8 mouse cellular contexts compared by ENCODE assay signal in genomic region chr10:81168087-81168431, GRCm38 (mm10). TPM values are rescaled to one million over a fixed set of nuclear protein-coding genes. Genes with fewer than 3 reads are reported as not detected.
DNase-seq lines count a peak whose midpoint lies in the region; ATAC-seq and TF ChIP-seq lines count a peak whose summit lies in the region.

No protein-coding gene starts in this region.

- peaks cover 5% of the 10 kb centered on the region for H3K36me3 ChIP-seq in spleen, adult 2 months (ENCODE audit: control insufficient read depth, insufficient read depth, low read length)
- peaks cover 25% of the 10 kb centered on the region for H3K36me3 ChIP-seq in limb, embryonic 10.5 days
- peaks cover 4% of the 10 kb centered on the region; the same call in 1 of the 2 replicates for H3K36me3 ChIP-seq in neural tube, embryonic 11.5 days (ENCODE audit: control insufficient read depth, insufficient read depth, low read length)

- intact Hi-C loops in left cerebral cortex, postnatal 36 days (cut with DNase I) = no loop called here

- ATAC-seq in erythroblast, adult 5-6 weeks (replicated peaks; ENCODE audit: low FRiP score, poor library complexity, severe bottlenecking) = peak; percentile 45
- peak; percentile 74 for ATAC-seq in neural tube, embryonic 11.5 days (ENCODE audit: insufficient read depth, low FRiP score, low TSS enrichment)

- DNase-seq in spleen, adult 2 months (ENCODE audit: low read depth in 1 of 2, low spot score in 2 of 2) = no peak
- no peak for DNase-seq in spleen, postnatal 10 days (ENCODE audit: low spot score in 2 of 2)
- DNase-seq in limb, embryonic 10.5 days (ENCODE audit: low spot score) = no peak
- DNase-seq in neural tube, embryonic 11.5 days (ENCODE audit: low spot score) = no peak
- DNase-seq in left cerebral cortex, postnatal 36 days (ENCODE audit: low spot score in 2 of 2) = no peak
- DNase-seq in urinary bladder, adult 2 months (ENCODE audit: low spot score) = no peak
- no peak for DNase-seq in cerebellum, adult 9-10 months

- WGBS in spleen, adult 2 months = 1% methylated on average over 5 of the region's 5 CpGs
- WGBS in limb, embryonic 10.5 days = 10% methylated on average over 5 of the region's 5 CpGs
- WGBS in neural tube, embryonic 11.5 days = 14% methylated on average over 5 of the region's 5 CpGs

- peak overlapping the region; percentile 41; the same call in 1 of the 2 replicates for H3K9ac ChIP-seq in neural tube, embryonic 11.5 days (ENCODE audit: low read length)

- H3K9me3 ChIP-seq in limb, embryonic 10.5 days (replicated peaks) = no peaks in the 10 kb centered on the region
- H3K9me3 ChIP-seq in neural tube, embryonic 11.5 days (ENCODE audit: control insufficient read depth, low read length) = no peaks in the 10 kb centered on the region

- H3K27ac ChIP-seq in spleen, adult 2 months (ENCODE audit: insufficient read depth, low read length) = peak overlapping the region; percentile 97
- H3K27ac ChIP-seq in limb, embryonic 10.5 days = peak overlapping the region; percentile 90
- peak overlapping the region; percentile 56 for H3K27ac ChIP-seq in neural tube, embryonic 11.5 days (ENCODE audit: low read depth, low read length)

- H3K4me2 ChIP-seq in neural tube, embryonic 11.5 days (ENCODE audit: low read depth) = peak overlapping the region; percentile 53

- TF ChIP-seq CTCF in spleen, adult 2 months (IDR thresholded peaks at IDR 0.05; ENCODE audit: extremely low read depth, insufficient read depth, insufficient read length, insufficient replicate concordance) = no peak

- H3K4me1 ChIP-seq in spleen, adult 2 months (ENCODE audit: control insufficient read depth, insufficient read depth, insufficient read length) = peaks cover 7% of the 10 kb centered on the region; the same call in 1 of the 2 replicates
- H3K4me1 ChIP-seq in limb, embryonic 10.5 days = peaks cover 39% of the 10 kb centered on the region
- peaks cover 17% of the 10 kb centered on the region for H3K4me1 ChIP-seq in neural tube, embryonic 11.5 days (ENCODE audit: control insufficient read depth, insufficient read depth, low read length)

- no peak for TF ChIP-seq POLR2A in spleen, adult 2 months (IDR thresholded peaks at IDR 0.05; ENCODE audit: low read depth, low read length)

- H3K27me3 ChIP-seq in spleen, adult 2 months (ENCODE audit: control insufficient read depth, insufficient read depth, low read length) = no peaks in the 10 kb centered on the region
- no peaks in the 10 kb centered on the region for H3K27me3 ChIP-seq in limb, embryonic 10.5 days (ENCODE audit: low read depth, poor library complexity, severe bottlenecking)
- no peaks in the 10 kb centered on the region for H3K27me3 ChIP-seq in neural tube, embryonic 11.5 days (ENCODE audit: control insufficient read depth, insufficient read depth, low read length)

- peak overlapping the region; percentile 67 for H3K4me3 ChIP-seq in spleen, adult 2 months (ENCODE audit: extremely low read depth, insufficient read depth, insufficient read length)
- peak overlapping the region; percentile 93 for H3K4me3 ChIP-seq in limb, embryonic 10.5 days
- peak overlapping the region; percentile 96 for H3K4me3 ChIP-seq in neural tube, embryonic 11.5 days (ENCODE audit: low read depth, low read length)

RNA-seq across cellular contexts. Expression of gene Pias4, which starts 0.3 kb away (rescaled TPM):
- polyA plus RNA-seq in spleen, adult 2 months (2012; rRNA removed) = 36.1 and 45.8 TPM in 2 replicates
- total RNA-seq in erythroblast, adult 5-6 weeks (2015; ENCODE audit: low replicate concordance) = 4.4 and 11.3 TPM in 2 replicates
- 12.3 and 19.3 TPM in 2 replicates for total RNA-seq in erythroblast, adult 5-6 weeks (2017; ENCODE audit: low replicate concordance)
- polyA plus RNA-seq in limb, embryonic 10.5 days (2016; fragmentation: Nextera tagmentation; extraction: Ambion mirVana) = 73.6 and 73.9 TPM in 2 replicates
- polyA plus RNA-seq in neural tube, embryonic 11.5 days (2014; fragmentation: Nextera tagmentation; extraction: Ambion mirVana) = 68.3 and 68.4 TPM in 2 replicates
- 10 to 100 TPM; 26.7 to 31.8 TPM for total RNA-seq in left cerebral cortex, postnatal 36 days (2021)
- 12.5 and 17.9 TPM in 2 replicates for polyA plus RNA-seq in urinary bladder, adult 2 months (2012; rRNA removed)

RNA-seq across cellular contexts. Expression of gene Eef2, which starts 8.4 kb away (rescaled TPM):
- 1,457 and 1,736 TPM in 2 replicates for polyA plus RNA-seq in spleen, adult 2 months (2012; rRNA removed)
- total RNA-seq in erythroblast, adult 5-6 weeks (2015; ENCODE audit: low replicate concordance) = 227 and 267 TPM in 2 replicates
- 388 and 458 TPM in 2 replicates for total RNA-seq in erythroblast, adult 5-6 weeks (2017; ENCODE audit: low replicate concordance)
- 575 and 611 TPM in 2 replicates for polyA plus RNA-seq in limb, embryonic 10.5 days (2016; fragmentation: Nextera tagmentation; extraction: Ambion mirVana)
- 463 and 504 TPM in 2 replicates for polyA plus RNA-seq in neural tube, embryonic 11.5 days (2014; fragmentation: Nextera tagmentation; extraction: Ambion mirVana)
- 100 to 1,000 TPM; 857 to 954 TPM for total RNA-seq in left cerebral cortex, postnatal 36 days (2021)
- 1,109 and 1,486 TPM in 2 replicates for polyA plus RNA-seq in urinary bladder, adult 2 months (2012; rRNA removed)

RNA-seq across cellular contexts. Expression of gene Dapk3, which starts 14.7 kb away (rescaled TPM):
- polyA plus RNA-seq in spleen, adult 2 months (2012; rRNA removed) = 58.0 and 84.5 TPM in 2 replicates
- total RNA-seq in erythroblast, adult 5-6 weeks (2015; ENCODE audit: low replicate concordance) = 3.3 and 7.3 TPM in 2 replicates
- total RNA-seq in erythroblast, adult 5-6 weeks (2017; ENCODE audit: low replicate concordance) = 10.8 and 11.8 TPM in 2 replicates
- polyA plus RNA-seq in limb, embryonic 10.5 days (2016; fragmentation: Nextera tagmentation; extraction: Ambion mirVana) = 46.5 and 52.0 TPM in 2 replicates
- 56.4 and 58.6 TPM in 2 replicates for polyA plus RNA-seq in neural tube, embryonic 11.5 days (2014; fragmentation: Nextera tagmentation; extraction: Ambion mirVana)
- 10 to 100 TPM; 75.0 to 76.4 TPM for total RNA-seq in left cerebral cortex, postnatal 36 days (2021)
- 58.2 and 61.1 TPM in 2 replicates for polyA plus RNA-seq in urinary bladder, adult 2 months (2012; rRNA removed)

RNA-seq across cellular contexts. Expression of gene 4930442H23Rik, which starts 15.6 kb away (rescaled TPM):
- not detected in 2 replicates for polyA plus RNA-seq in spleen, adult 2 months (2012; rRNA removed)
- total RNA-seq in erythroblast, adult 5-6 weeks (2015; ENCODE audit: low replicate concordance) = not detected in 2 replicates
- total RNA-seq in erythroblast, adult 5-6 weeks (2017; ENCODE audit: low replicate concordance) = not detected in 2 replicates
- polyA plus RNA-seq in limb, embryonic 10.5 days (2016; fragmentation: Nextera tagmentation; extraction: Ambion mirVana) = not detected in 2 replicates
- polyA plus RNA-seq in neural tube, embryonic 11.5 days (2014; fragmentation: Nextera tagmentation; extraction: Ambion mirVana) = not detected in 2 replicates
- total RNA-seq in left cerebral cortex, postnatal 36 days (2021) = not detected
- polyA plus RNA-seq in urinary bladder, adult 2 months (2012; rRNA removed) = not detected in 2 replicates

RNA-seq across cellular contexts. Expression of gene Zbtb7a, which starts 33.0 kb away (rescaled TPM):
- 64.6 and 95.2 TPM in 2 replicates for polyA plus RNA-seq in spleen, adult 2 months (2012; rRNA removed)
- total RNA-seq in erythroblast, adult 5-6 weeks (2015; ENCODE audit: low replicate concordance) = 11.5 and 13.2 TPM in 2 replicates
- 10.1 and 14.2 TPM in 2 replicates for total RNA-seq in erythroblast, adult 5-6 weeks (2017; ENCODE audit: low replicate concordance)
- polyA plus RNA-seq in limb, embryonic 10.5 days (2016; fragmentation: Nextera tagmentation; extraction: Ambion mirVana) = 9.6 and 11.7 TPM in 2 replicates
- 7.1 and 8.8 TPM in 2 replicates for polyA plus RNA-seq in neural tube, embryonic 11.5 days (2014; fragmentation: Nextera tagmentation; extraction: Ambion mirVana)
- 100 to 1,000 TPM; 120 to 133 TPM for total RNA-seq in left cerebral cortex, postnatal 36 days (2021)
- polyA plus RNA-seq in urinary bladder, adult 2 months (2012; rRNA removed) = 30.0 and 39.0 TPM in 2 replicates
